Mouse (Mus musculus): ENCODE measurements at regions not wholly inside any gene's neighbourhood (a gene's known extent, or its start where the extent isn't known, plus 50 kb on each side); places are given as distances from the start of the nearest gene placed in this dataset.

- no peak for DNase-seq (ENCODE audit: low spot score in 2 of 2)
These were observed 212.4 kb downstream of the Srbd1 start for GRCm38 (mm10) chr17:85932360-85933132.

- no peak for DNase-seq (ENCODE audit: low spot score in 2 of 2)
These were observed 213.0 kb downstream of the Srbd1 start for GRCm38 (mm10) chr17:85931955-85932354.

DNA sequence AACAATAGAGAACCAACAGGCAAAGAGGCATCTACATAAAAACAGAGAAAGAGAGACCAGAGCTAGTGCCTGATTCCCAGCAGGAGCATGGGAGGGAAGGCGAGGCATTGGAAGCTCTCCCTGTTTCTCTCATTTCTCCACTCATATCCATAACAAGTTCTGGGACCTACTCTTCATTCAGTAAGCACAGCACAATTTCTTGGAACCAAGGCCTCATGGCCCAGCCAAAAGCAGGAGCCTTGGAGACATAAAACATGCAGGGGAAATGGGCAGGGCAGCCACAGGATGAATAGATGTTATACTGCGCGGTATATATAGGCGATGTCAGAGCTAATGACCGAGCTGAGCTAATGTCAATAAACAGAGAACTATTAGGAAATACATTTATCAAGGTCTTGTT, 214.2 kb downstream of the Srbd1 start:
- no peak for DNase-seq (ENCODE audit: low spot score in 2 of 2)

DNA sequence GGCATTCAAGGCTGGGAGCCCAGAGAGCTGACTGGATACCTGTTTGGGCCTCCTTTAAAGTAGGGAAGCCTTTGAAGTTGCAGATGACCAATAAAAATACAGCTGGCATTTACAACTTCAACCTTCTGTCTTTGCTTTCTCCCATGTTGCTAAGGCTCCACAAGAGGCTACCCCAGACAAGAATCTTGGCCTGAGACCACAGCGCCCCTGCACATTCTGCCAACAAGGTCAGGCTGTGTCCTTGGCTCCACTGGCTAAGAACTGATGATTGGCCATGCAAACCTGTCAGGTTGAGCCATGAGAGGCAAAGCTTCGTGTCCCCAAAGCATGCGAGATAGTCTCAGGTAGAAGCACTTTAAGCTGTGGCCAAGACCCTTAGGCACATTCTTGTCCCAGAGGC, 214.6 kb downstream of the Srbd1 start:
- DNase-seq (ENCODE audit: low spot score in 2 of 2) = no peak

DNA sequence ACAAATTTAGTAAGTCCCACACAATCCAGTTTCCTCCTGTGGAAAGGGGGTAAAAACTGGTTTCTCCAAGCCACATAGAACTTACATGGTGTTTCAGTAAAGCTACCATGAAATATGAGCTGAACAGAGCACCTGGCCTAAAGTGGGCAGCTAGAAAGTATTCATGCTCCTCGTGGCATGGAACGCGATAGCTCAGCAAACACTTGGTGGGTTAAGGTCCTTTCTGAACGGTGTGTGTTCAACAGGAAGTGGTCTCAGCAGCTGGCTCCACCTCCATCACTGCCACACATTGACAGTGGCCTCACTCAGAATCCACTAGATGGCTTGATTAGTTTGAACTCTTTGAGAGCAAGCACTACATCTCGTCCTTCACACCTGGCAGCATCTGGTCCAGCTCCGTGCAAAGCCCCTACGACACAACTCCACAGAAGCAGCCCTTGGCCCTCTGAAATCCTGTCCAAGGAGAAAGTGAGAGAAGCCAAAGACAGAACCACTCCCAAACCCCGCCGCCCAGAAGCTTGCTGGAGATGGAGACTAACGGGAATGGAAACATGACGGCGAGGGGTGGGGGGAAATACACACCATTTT, 215.2 kb downstream of the Srbd1 start:
- no peak for DNase-seq (ENCODE audit: low spot score in 2 of 2)

DNA sequence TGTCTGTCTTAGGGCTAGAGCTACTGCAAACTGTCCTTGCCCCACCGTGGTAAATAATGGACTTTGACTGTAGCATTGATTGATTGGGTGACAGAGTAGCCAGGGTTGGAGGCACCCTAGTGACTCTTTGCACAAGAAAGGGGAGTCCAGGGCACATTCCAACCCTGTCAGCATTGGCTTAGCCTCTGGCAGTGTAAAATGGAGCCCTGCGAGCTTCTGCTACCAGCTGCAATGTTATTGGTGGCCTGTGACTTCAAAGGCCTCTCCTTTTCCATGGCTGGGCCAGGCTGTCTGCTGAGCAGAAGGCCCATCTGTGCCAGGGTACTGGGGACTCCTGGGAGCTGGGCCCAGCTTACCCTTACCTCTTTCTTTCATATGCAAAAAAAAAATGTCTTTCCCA, 216.4 kb downstream of the Srbd1 start:
- DNase-seq (ENCODE audit: low spot score in 2 of 2) = no peak

- DNase-seq (ENCODE audit: low spot score in 2 of 2) = no peak
These were observed 217.7 kb downstream of the Srbd1 start for GRCm38 (mm10) chr17:85927261-85927660.

- DNase-seq (ENCODE audit: low spot score in 2 of 2) = no peak
These were observed 218.9 kb downstream of the Srbd1 start for GRCm38 (mm10) chr17:85926044-85926443.

- DNase-seq (ENCODE audit: low spot score in 2 of 2) = no peak
These were observed 223.7 kb downstream of the Srbd1 start for GRCm38 (mm10) chr17:85921219-85921673.

DNA sequence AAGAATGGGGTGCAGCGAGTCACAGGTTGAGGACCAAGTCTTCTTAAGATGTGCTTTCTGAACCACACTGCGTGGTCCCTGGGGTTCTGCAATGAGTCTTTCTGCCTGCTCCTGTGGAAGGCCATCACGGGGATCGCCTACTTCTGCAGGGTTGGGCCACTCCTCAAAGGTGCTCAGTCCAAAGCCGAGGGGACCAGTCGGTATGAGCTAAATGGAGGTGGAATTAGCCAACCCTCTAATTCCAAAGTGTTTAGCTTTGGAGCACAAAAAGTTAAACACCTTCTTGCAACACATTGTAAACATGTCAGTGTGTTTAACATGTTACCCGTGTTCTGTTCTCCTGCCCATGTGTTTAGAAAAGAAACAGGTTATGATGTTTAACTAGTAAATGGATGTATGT, 225.1 kb downstream of the Srbd1 start:
- no peak for DNase-seq (ENCODE audit: low spot score in 2 of 2)

DNA sequence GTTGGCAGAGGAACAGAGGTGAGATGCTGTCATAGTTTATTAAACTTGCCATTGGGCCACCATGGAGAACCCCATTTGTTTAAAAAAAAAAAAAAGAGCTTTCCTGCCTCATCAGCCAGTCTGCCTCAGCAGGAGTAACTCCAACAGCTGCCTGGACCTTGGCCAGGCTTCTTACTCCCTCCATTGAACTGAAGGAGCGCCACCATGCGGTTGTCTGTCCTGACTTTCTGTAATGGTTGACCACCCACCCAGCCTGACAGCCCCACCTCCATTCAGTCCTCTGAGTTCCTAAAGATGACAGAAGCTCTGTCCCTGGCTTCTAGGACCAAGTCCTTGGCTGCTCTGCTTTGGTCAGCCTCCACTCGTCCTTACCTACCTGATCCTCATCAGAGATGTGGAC, 227.8 kb upstream of the Six2 start:
- DNase-seq (ENCODE audit: low spot score in 2 of 2) = no peak

DNA sequence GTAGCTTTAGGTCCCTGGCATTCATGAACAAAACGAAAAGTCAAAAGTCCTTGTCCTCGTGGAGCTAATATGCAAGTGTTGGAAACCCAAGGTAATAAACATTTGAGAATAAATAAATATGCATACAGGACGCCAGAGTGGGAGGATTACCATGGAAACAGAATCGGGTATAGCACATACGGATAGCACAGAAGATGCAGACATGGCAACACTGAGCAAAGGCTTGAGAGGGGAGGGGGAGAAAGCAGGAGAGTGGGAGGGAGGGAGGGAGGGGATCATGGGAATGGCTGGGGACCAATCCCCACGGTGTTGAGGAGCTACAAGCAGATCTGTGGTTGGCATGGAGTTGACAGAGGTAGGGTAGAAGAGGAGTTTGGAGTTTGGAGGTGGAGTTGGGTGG, 226.0 kb upstream of the Six2 start:
- no peak for DNase-seq (ENCODE audit: low spot score in 2 of 2)

DNA sequence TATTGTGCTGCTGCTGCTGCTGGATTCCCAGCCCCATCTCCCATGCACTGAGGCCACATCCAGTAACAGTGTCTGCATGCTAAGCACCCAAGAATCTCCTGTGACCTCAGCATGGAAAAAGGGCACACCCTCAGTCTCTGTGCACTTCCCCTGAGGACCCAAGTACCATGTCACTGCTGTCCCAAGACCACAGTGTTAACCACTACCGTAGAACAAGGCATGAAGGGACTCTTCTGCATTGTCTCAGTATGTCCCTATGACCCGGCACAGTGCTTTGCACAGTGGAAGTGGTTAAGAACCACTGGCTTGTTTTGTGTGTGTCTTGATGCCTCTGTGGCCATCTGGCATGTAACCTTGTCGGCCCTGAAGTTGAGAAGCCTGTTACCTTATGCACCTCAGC, 220.6 kb upstream of the Six2 start:
- DNase-seq (ENCODE audit: low spot score in 2 of 2) = no peak

- no peak for DNase-seq (ENCODE audit: low spot score in 2 of 2)
These were observed 218.6 kb upstream of the Six2 start for GRCm38 (mm10) chr17:85906597-85907187.

- no peak for DNase-seq (ENCODE audit: low spot score in 2 of 2)
These were observed 214.5 kb upstream of the Six2 start for GRCm38 (mm10) chr17:85902575-85902974.

GRCm38 (mm10) chr17:85899096-85899495, 211.0 kb upstream of the Six2 start:
- DNase-seq (ENCODE audit: low spot score in 2 of 2) = no peak

- no peak for DNase-seq (ENCODE audit: low spot score in 2 of 2)
These were observed 207.9 kb upstream of the Six2 start for GRCm38 (mm10) chr17:85895978-85896377.

- DNase-seq (ENCODE audit: low spot score in 2 of 2) = no peak
These were observed 203.2 kb upstream of the Six2 start for GRCm38 (mm10) chr17:85891243-85891642.

- no peak for DNase-seq (ENCODE audit: low spot score in 2 of 2)
These were observed 201.9 kb upstream of the Six2 start for GRCm38 (mm10) chr17:85889746-85890532.

- no peak for DNase-seq (ENCODE audit: low spot score in 2 of 2)
These were observed 200.7 kb upstream of the Six2 start for GRCm38 (mm10) chr17:85888568-85889398.

- no peak for DNase-seq (ENCODE audit: low spot score in 2 of 2)
These were observed 198.6 kb upstream of the Six2 start for GRCm38 (mm10) chr17:85886675-85887074.

Measured in thymus, postnatal 10 days (tissue).